Mouse (Mus musculus) kidney, embryonic 15.5 days (tissue): ENCODE results near the gene Lrrc46. TPM values are rescaled to one million over a fixed set of nuclear protein-coding genes. Genes with fewer than 3 reads are reported as not detected.

Experiments
- ATAC-seq: fragments of 200-750 bp; cut with Nextera tagmentation; replicated peaks from 2 replicates; pipeline ENCODE4 v1.8.0; 2017; ENCODE audit warnings: moderate TSS enrichment; ENCODE audit not compliant: low FRiP score
- H3K27ac ChIP-seq: fragments of 300-500 bp; sonication (generic); 2 replicates; pipeline ENCODE4 v1.5.1; 2015; ENCODE audit warnings: mild to moderate bottlenecking, inconsistent platforms
- H3K27me3 ChIP-seq: fragments of 300-500 bp; sonication (generic); 2 replicates; pipeline ENCODE4 v1.6.1; 2015; ENCODE audit warnings: inconsistent platforms
- H3K36me3 ChIP-seq: fragments of 300-500 bp; sonication (generic); 2 replicates; pipeline ENCODE4 v1.6.1; 2015; ENCODE audit warnings: inconsistent platforms
- H3K4me1 ChIP-seq: fragments of 300-500 bp; sonication (generic); 2 replicates; pipeline ENCODE4 v1.6.1; 2015; ENCODE audit warnings: inconsistent platforms
- H3K4me2 ChIP-seq: fragments of 300-500 bp; sonication (generic); 2 replicates; pipeline ENCODE4 v1.6.1; 2015; ENCODE audit warnings: moderate library complexity, mild to moderate bottlenecking, inconsistent platforms
- H3K4me3 ChIP-seq: fragments of 300-500 bp; sonication (generic); replicated peaks from 2 replicates; pipeline ENCODE4 v1.5.1; 2015; ENCODE audit warnings: mild to moderate bottlenecking, inconsistent platforms
- H3K9ac ChIP-seq: fragments of 300-500 bp; sonication (generic); 2 replicates; pipeline ENCODE4 v1.6.1; 2015; ENCODE audit warnings: mild to moderate bottlenecking, inconsistent platforms
- H3K9me3 ChIP-seq: fragments of 300-500 bp; sonication (generic); replicated peaks from 2 replicates; pipeline ENCODE4 v1.6.1; 2016; ENCODE audit warnings: inconsistent platforms
- WGBS: fragments of 180-500 bp; shearing (Covaris S2); methylation state at CpG from one replicate; pipeline ENCODE4 v1.1.7; 2015; ENCODE audit warnings: mixed read lengths; 5-methylcytosine and 5-hydroxymethylcytosine counted together
- microRNA-seq: library from miRNA; unstranded; fragments of <30 nt; microRNA quantifications from one replicate; pipeline ENCODE4, GENCODE M21; 2016
- polyA plus RNA-seq: library from polyadenylated mRNA; unstranded; fragments of >200 nt; fragmentation: Nextera tagmentation; extraction: Ambion mirVana; gene quantifications from 2 replicates; pipeline ENCODE4 v1.2.1, GENCODE M21; 2015

The Lrrc46 gene
- polyA plus RNA-seq, 1 experiment from 2014 or later, result 1.5 TPM

GRCm38 (mm10) chr11:96996773-96997379, 44.3 kb downstream of the Lrrc46 start:
- 17% methylated on average over 17 of the region's 17 CpGs for WGBS
- no peaks in the 10 kb centered on the region for H3K36me3 ChIP-seq

DNA sequence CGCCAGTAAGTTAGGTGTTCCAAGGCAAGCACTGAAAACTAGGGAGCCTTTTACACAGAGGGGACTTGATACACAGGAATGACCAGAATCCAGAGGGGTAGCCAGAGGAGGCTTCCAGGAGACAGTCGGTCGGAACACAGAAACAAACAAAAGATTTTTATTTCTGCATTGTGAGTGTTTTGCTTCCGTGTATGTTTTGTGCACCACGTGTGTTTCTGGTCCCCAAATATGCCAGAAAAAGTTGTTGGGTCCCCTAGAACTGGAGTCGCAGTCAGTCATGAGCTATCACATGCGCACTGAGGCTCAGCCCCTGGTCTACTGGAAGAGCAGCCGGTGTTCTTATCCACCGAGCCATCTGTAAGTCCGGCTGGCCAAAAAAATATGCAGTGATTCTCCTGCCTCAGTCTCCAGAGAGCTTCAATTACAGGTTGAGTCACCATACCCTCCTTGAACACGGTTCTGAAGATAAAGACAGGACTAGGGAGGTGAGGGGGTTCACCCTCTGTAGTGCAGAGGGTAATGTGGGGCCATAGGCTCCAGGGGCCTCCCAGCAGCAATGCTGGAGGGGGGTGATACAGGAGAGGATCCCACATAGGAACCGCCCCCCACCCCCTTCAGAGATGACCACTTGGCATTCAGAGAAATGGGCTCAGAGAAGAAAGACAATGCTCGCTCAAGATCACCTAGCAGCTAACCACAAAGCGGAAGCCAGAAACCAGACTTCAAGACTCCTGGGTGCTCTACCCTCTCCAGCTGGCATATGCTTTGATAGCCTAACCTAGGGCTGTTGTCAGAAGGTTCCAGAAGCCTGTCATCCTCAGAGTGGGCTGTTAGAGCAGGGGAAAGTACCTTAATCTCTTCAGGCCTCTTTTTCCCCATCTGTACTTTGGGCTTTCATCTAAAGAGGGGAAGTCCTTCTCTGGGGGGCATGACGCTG, 45.1 kb downstream of the Lrrc46 start:
- ATAC-seq, result no peak

More at GRCm38 (mm10) chr11:96996773-96997379, 44.3 kb downstream of the Lrrc46 start:
- no peaks in the 10 kb centered on the region for H3K9me3 ChIP-seq
- H3K9ac ChIP-seq, result peak overlapping the region; percentile 47
- ATAC-seq, result no peak
- peaks cover 80% of the 10 kb centered on the region for H3K27me3 ChIP-seq
- peak overlapping the region; percentile 64 for H3K4me2 ChIP-seq
- no peak overlapping the region for H3K27ac ChIP-seq
- peaks cover 56% of the 10 kb centered on the region for H3K4me1 ChIP-seq
- H3K4me3 ChIP-seq, result peak overlapping the region; percentile 30

GRCm38 (mm10) chr11:96995031-96995430, 46.2 kb downstream of the Lrrc46 start:
- no peak overlapping the region for H3K27ac ChIP-seq
- peaks cover 56% of the 10 kb centered on the region for H3K4me1 ChIP-seq
- ATAC-seq, result no peak
- H3K27me3 ChIP-seq, result peaks cover 64% of the 10 kb centered on the region
- H3K4me2 ChIP-seq, result no peak overlapping the region
- no peak overlapping the region for H3K4me3 ChIP-seq
- no peaks in the 10 kb centered on the region for H3K9me3 ChIP-seq
- WGBS, result 25% methylated on average over 5 of the region's 5 CpGs
- H3K9ac ChIP-seq, result no peak overlapping the region
- no peaks in the 10 kb centered on the region for H3K36me3 ChIP-seq

More for the DNA sequence above, 45.1 kb downstream of the Lrrc46 start:
- Histone ChIP-seq H3K9ac (no peak overlapping the region), H3K4me1 (peaks cover 56% of the 10 kb centered on the region), H3K36me3 (no peaks in the 10 kb centered on the region), H3K27me3 (peaks cover 73% of the 10 kb centered on the region), H3K4me3 (no peak overlapping the region), H3K4me2 (no peak overlapping the region), H3K27ac (no peak overlapping the region), H3K9me3 (no peaks in the 10 kb centered on the region)
- WGBS, result 80% methylated on average over 15 of the region's 15 CpGs

- WGBS, result 20% methylated on average over 8 of the region's 8 CpGs
- peak; percentile 74 for ATAC-seq
- Histone ChIP-seq H3K27ac (peak overlapping the region; percentile 78), H3K4me2 (no peak overlapping the region), H3K27me3 (peaks cover 54% of the 10 kb centered on the region), H3K36me3 (no peaks in the 10 kb centered on the region), H3K9me3 (no peaks in the 10 kb centered on the region), H3K4me1 (peaks cover 62% of the 10 kb centered on the region), H3K4me3 (no peak overlapping the region), H3K9ac (no peak overlapping the region)
Observed at GRCm38 (mm10) chr11:96992722-96993311, 48.4 kb downstream of the Lrrc46 start.

GRCm38 (mm10) chr11:96991501-96991900, 49.7 kb downstream of the Lrrc46 start:
- H3K9me3 ChIP-seq, result no peaks in the 10 kb centered on the region
- no peak overlapping the region for H3K9ac ChIP-seq
- H3K27me3 ChIP-seq, result peaks cover 47% of the 10 kb centered on the region
- H3K27ac ChIP-seq, result no peak overlapping the region
- WGBS, result 80% methylated on average over 5 of the region's 5 CpGs
- ATAC-seq, result no peak
- no peak overlapping the region for H3K4me3 ChIP-seq
- H3K4me1 ChIP-seq, result peaks cover 61% of the 10 kb centered on the region
- no peaks in the 10 kb centered on the region for H3K36me3 ChIP-seq
- no peak overlapping the region for H3K4me2 ChIP-seq

- Histone ChIP-seq H3K36me3 (no peaks in the 10 kb centered on the region), H3K27ac (no peak overlapping the region), H3K9me3 (no peaks in the 10 kb centered on the region), H3K4me2 (peak overlapping the region; percentile 55), H3K4me3 (peak overlapping the region; percentile 28), H3K27me3 (peaks cover 50% of the 10 kb centered on the region), H3K4me1 (peaks cover 45% of the 10 kb centered on the region), H3K9ac (no peak overlapping the region)
- no peak for ATAC-seq
- 6% methylated on average over 31 of the region's 31 CpGs for WGBS
Observed at GRCm38 (mm10) chr11:96987873-96988655, 53.1 kb downstream of the Lrrc46 start.

- Histone ChIP-seq H3K4me2 (no peak overlapping the region), H3K36me3 (no peaks in the 10 kb centered on the region), H3K9ac (no peak overlapping the region), H3K27me3 (peaks cover 45% of the 10 kb centered on the region), H3K9me3 (no peaks in the 10 kb centered on the region), H3K4me1 (peaks cover 39% of the 10 kb centered on the region), H3K27ac (peak overlapping the region; percentile 19), H3K4me3 (no peak overlapping the region)
- ATAC-seq, result no peak
- WGBS, result 8% methylated on average over 3 of the region's 3 CpGs
Observed at GRCm38 (mm10) chr11:96986463-96986862, 54.7 kb downstream of the Lrrc46 start.

DNA sequence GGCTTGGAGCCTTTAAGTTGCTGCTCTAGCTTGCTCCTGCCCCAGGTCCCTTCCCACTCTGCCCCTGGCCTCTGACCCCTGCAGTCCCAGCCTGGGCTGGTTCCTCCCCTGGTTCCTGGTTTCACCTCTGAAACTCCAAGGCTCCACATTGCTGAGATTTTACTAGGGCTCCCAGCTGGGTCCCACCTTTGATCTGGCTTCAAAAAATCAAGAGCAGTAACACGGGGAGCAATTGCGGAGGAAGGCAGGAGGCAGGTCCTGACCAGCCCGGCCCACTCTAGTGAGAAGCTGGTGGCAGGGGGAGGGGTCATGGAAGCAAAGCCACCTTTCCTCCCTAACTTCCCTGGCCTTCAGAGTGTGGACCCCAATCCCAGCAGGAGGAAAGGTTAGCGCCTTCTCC, 56.3 kb downstream of the Lrrc46 start:
- Histone ChIP-seq H3K9me3 (no peaks in the 10 kb centered on the region), H3K4me3 (no peak overlapping the region), H3K4me1 (peaks cover 39% of the 10 kb centered on the region), H3K9ac (no peak overlapping the region), H3K27me3 (peaks cover 45% of the 10 kb centered on the region), H3K36me3 (no peaks in the 10 kb centered on the region), H3K27ac (no peak overlapping the region), H3K4me2 (no peak overlapping the region)
- 36% methylated on average over 4 of the region's 4 CpGs for WGBS
- no peak for ATAC-seq

Small RNA genes lying within 50 kb of the gene (microRNA-seq; reads per million reads assigned to microRNA genes)
- 0.74 reads per million for gene Mir8103

Other genes starting within 250 kb of the Lrrc46 start
- 78.5 and 82.1 TPM in 2 replicates for gene Nfe2l1, start 211.4 kb downstream of the Lrrc46 start, polyA plus RNA-seq
- gene Copz2, start 191.5 kb downstream of the Lrrc46 start, polyA plus RNA-seq, result 117 and 121 TPM in 2 replicates
- gene Cdk5rap3, start 124.9 kb downstream of the Lrrc46 start, polyA plus RNA-seq, result 78.9 and 79.5 TPM in 2 replicates
- 37.6 and 38.7 TPM in 2 replicates for gene Prr15l, start 113.3 kb downstream of the Lrrc46 start, polyA plus RNA-seq
- 34.3 and 42.6 TPM in 2 replicates for gene Pnpo, start 97.4 kb downstream of the Lrrc46 start, polyA plus RNA-seq
- 19.9 and 22.7 TPM in 2 replicates for gene Sp2, start 58.4 kb downstream of the Lrrc46 start, polyA plus RNA-seq
- 1.4 and 1.5 TPM in 2 replicates for gene Sp6, start 28.0 kb downstream of the Lrrc46 start, polyA plus RNA-seq
- gene Scrn2, start 11.5 kb downstream of the Lrrc46 start, polyA plus RNA-seq, result 38.2 and 38.8 TPM in 2 replicates
- 90.0 and 91.3 TPM in 2 replicates for gene Mrpl10, start 153 bp upstream of the Lrrc46 start, polyA plus RNA-seq
- gene Osbpl7, start 9.2 kb upstream of the Lrrc46 start, polyA plus RNA-seq, result 8.8 and 12.7 TPM in 2 replicates
- gene Tbx21, start 73.9 kb upstream of the Lrrc46 start, polyA plus RNA-seq, result 0.14 and 0.27 TPM in 2 replicates
- 5.5 and 5.8 TPM in 2 replicates for gene Tbkbp1, start 110.1 kb upstream of the Lrrc46 start, polyA plus RNA-seq
- gene Kpnb1, start 146.5 kb upstream of the Lrrc46 start, polyA plus RNA-seq, result 55.1 and 56.3 TPM in 2 replicates
- gene Npepps, start 239.2 kb upstream of the Lrrc46 start, polyA plus RNA-seq, result 76.9 and 88.5 TPM in 2 replicates